Mouse (Mus musculus): Measurements from ENCODE around the gene Msmp. TPM values are rescaled to one million over a fixed set of nuclear protein-coding genes. Genes with fewer than 3 reads are reported as not detected.

The Msmp gene
- 0.97 and 1.4 TPM in 2 replicates for polyA plus RNA-seq (2015; fragmentation: Nextera tagmentation; extraction: Ambion mirVana)

DNA sequence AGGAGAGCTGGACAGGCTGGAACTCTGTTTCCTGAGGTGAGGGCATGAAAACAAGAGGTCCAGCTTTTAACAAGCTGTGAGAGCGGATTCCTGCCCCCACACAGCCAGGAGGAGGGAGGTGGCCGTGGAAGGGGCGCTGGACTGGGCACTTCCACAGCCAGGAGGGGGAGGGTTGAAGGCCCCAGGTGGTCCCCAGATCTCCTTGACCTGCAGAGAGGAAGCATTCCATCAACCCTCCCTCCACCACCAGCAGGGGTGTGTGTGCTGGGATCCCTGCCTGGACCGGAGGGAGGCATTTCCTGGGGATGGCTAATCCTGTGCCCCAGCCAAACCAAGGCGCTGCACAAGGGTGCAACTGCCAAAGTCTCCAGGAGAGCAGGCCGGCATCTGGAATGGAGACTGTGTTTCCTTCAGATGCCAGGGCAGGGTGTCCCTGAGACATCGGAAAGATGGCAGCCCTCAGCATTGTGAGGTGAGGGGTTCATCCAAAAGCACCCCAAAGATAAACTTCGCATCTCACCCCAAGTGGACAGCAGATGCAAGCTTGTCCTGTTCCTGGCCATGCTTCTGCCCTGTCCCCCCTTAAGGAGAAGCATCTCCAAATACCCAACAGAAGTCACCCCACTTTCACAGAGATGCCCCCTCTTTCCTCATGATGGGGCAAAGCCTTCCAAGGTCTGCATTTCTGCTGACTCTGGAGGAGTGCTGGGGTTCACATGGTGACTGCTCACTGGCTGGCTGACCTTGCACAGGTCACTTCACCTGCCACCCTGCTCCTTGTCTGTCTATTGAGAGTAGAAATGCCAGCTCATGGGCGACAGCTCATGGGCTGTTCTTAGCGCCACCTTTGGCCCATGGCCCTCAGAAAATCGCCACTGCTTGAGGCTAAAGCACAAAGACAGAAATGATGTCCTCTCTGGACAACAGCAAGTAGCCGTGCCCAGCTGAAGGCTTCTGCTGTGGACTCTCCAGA lies at the start of gene Msmp:
Gene Msmp (minus strand): TSS at position 51 of the 973 bp plus-strand sequence.
- H3K4me3 ChIP-seq = no peak within 1 kb of the TSS
- ATAC-seq (ENCODE audit: insufficient number of reproducible peaks, insufficient read depth, low FRiP score, low TSS enrichment, low read depth) = no peak
- WGBS = 66% methylated on average over 12 of the region's 12 CpGs
- H3K4me2 ChIP-seq = no peak within 1 kb of the TSS
- peaks cover 12% of the 10 kb centered on the region for H3K4me1 ChIP-seq
- no peak within 1 kb of the TSS for H3K27ac ChIP-seq
- no peak within 1 kb of the TSS for H3K9ac ChIP-seq
- no peaks in the 10 kb centered on the region for H3K27me3 ChIP-seq
- H3K36me3 ChIP-seq = peaks cover 42% of the 10 kb centered on the region
- no peaks in the 10 kb centered on the region for H3K9me3 ChIP-seq

DNA sequence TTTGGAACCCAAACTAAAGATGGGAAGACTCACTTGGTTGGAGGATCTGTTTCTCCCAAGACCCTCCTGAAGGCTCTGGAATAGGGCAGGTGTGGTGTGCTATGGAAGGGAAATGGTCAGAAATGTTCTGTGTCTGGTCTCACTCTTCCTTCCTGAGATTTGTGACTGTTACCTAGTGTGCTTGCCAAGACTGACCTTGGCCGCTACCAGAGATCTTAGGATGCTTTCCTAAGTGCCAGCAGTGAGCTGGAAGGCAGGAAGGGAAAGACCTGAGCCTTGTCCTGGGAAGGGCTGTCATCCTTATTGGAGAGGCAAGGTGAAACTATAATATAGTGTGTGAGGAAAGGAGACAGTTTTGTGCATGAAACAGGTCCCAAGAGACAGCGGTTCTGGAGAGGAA lies 49.4 kb upstream of the Msmp start:
- H3K27ac ChIP-seq = no peak overlapping the region
- WGBS = 96% methylated on average over 2 of the region's 2 CpGs
- H3K27me3 ChIP-seq = peaks cover 7% of the 10 kb centered on the region; the same call in 1 of the 2 replicates
- H3K9ac ChIP-seq = 0 out of 2 replicates have a peak overlapping the region, but pooled peaks have one; percentile 96
- H3K9me3 ChIP-seq = no peaks in the 10 kb centered on the region
- ATAC-seq (ENCODE audit: insufficient number of reproducible peaks, insufficient read depth, low FRiP score, low TSS enrichment, low read depth) = no peak
- 0 out of 2 replicates have a peak overlapping the region, but pooled peaks have one; percentile 3 for H3K4me3 ChIP-seq
- H3K36me3 ChIP-seq = no peaks in the 10 kb centered on the region
- peak overlapping the region; percentile 83 for H3K4me2 ChIP-seq
- H3K4me1 ChIP-seq = peaks cover 49% of the 10 kb centered on the region

DNA sequence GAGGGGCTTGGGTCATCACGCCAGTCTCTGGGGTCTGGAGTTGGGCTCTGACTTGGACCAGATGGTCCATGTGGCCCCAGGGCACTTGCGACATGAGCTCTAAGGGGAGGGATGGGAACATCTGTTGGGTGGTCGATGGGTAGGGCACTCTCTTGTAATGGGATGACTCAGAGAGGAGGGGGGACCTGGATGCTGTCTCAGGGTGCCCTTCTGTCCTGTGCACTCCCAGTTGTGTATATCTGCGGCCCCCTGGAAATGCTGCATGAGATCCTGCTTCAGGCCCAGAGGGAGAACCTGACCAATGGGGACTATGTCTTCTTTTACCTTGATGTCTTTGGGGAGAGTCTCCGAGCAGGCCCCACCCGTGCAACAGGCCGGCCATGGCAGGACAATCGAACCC lies 49.0 kb upstream of the Msmp start:
- Histone ChIP-seq H3K4me2 (peak overlapping the region; percentile 83), H3K27ac (no peak overlapping the region), H3K9me3 (no peaks in the 10 kb centered on the region), H3K27me3 (peaks cover 7% of the 10 kb centered on the region; the same call in 1 of the 2 replicates), H3K4me3 (0 out of 2 replicates have a peak overlapping the region, but pooled peaks have one; percentile 73), H3K36me3 (no peaks in the 10 kb centered on the region), H3K9ac (0 out of 2 replicates have a peak overlapping the region, but pooled peaks have one; percentile 96), H3K4me1 (peaks cover 48% of the 10 kb centered on the region)
- 66% methylated on average over 8 of the region's 8 CpGs for WGBS
- ATAC-seq (ENCODE audit: insufficient number of reproducible peaks, insufficient read depth, low FRiP score, low TSS enrichment, low read depth) = 0 out of 2 replicates have a peak, but pooled peaks have one; percentile 17

DNA sequence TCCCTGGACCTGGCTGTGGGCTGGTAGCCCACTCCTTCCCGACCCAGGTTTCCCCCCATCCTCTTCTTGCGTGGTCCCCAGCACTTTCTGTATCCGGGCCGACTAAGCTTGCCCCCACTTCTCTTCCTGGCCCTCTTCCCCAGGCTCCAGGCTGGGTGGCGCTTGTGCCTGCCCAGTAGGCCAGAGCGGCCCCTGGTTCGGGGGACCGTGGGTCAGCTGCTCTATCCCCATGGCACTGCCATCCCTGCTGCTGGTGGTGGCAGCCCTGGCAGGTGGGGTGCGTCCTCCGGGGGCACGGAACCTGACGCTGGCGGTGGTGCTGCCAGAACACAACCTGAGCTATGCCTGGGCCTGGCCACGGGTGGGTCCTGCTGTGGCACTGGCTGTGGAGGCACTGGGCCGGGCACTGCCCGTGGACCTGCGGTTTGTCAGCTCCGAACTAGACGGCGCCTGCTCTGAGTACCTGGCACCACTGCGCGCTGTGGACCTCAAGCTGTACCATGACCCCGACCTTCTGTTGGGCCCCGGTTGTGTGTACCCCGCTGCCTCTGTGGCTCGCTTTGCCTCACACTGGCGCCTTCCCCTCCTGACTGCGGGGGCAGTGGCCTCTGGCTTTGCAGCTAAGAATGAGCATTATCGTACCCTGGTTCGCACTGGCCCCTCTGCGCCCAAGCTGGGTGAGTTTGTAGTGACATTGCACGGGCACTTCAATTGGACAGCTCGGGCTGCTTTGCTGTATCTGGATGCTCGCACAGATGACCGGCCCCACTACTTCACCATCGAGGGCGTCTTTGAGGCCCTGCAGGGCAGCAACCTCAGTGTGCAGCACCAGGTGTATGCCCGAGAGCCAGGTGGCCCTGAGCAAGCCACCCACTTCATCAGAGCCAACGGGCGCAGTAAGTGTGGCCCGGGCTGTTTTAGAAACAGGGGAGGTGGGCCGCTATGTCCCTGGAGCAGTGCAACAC lies 47.9 kb upstream of the Msmp start:
- Histone ChIP-seq H3K4me1 (peaks cover 48% of the 10 kb centered on the region), H3K4me2 (peak overlapping the region; percentile 83), H3K27me3 (peaks cover 7% of the 10 kb centered on the region; the same call in 1 of the 2 replicates), H3K27ac (peak overlapping the region; percentile 87), H3K4me3 (peak overlapping the region; percentile 73), H3K9me3 (no peaks in the 10 kb centered on the region), H3K36me3 (no peaks in the 10 kb centered on the region), H3K9ac (peak overlapping the region; percentile 96)
- ATAC-seq (ENCODE audit: insufficient number of reproducible peaks, insufficient read depth, low FRiP score, low TSS enrichment, low read depth) = no peak
- WGBS = 43% methylated on average over 42 of the region's 42 CpGs

DNA sequence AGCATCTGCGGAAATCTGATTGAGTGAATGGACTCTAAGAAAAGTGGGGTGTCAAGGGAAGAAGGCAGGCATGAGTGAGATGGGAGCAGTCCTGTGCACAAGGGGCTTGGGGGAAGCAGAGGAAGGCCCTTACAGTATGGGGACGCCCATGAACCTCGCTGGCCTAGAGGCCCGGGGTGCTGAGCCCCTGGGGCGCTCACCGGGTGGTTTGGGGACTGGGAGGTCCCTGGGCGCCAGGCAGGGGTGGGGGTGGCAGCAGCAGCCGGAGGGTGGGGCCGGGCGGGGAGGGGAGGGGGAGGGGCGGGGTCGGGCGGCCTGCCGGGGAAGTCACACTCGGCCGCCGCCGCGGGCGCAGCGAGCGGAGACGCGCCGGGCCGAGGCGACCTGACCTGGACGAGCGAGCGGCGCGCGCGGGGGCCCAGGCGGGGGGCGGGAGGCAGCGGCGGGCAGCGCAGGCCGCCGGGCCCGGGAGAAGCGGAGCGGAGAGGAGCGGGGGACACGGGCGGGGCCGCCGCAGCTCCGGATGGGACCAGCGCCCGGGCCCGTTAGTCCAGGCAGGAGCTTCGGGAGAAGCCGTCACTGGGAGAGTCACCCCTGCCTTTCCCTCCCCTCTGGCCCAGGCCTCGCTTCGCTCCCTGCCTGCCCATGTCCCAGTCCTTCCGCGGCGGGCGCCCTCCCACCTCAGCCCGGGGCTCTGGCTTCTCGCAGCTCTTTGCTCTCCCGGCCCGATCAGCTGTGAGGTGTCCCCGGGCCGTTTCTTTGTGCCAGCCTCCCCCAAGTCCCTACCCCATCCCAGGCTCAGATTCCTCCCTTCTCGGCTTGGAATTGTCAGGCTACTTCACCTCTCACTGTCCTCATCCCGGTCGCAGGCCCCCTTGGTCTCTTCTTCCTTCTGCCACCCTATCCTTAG lies 47.0 kb upstream of the Msmp start, which contains the start of gene Npr2:
Gene Npr2 (plus strand): TSS at position 890 of the 910 bp plus-strand sequence.
- Histone ChIP-seq H3K4me1 (peaks cover 48% of the 10 kb centered on the region), H3K9me3 (peaks cover 4% of the 10 kb centered on the region; the same call in 1 of the 2 replicates), H3K4me3 (peak within 1 kb of the TSS; percentile 73), H3K9ac (peak within 1 kb of the TSS; percentile 96), H3K36me3 (no peaks in the 10 kb centered on the region), H3K4me2 (peak within 1 kb of the TSS; percentile 83), H3K27me3 (peaks cover 7% of the 10 kb centered on the region; the same call in 1 of the 2 replicates), H3K27ac (peak within 1 kb of the TSS; percentile 87)
- ATAC-seq (ENCODE audit: insufficient number of reproducible peaks, insufficient read depth, low FRiP score, low TSS enrichment, low read depth) = peak; percentile 57; the same call in 1 of the 2 replicates
- under 1% methylated on average over 35 of the region's 70 CpGs for WGBS

DNA sequence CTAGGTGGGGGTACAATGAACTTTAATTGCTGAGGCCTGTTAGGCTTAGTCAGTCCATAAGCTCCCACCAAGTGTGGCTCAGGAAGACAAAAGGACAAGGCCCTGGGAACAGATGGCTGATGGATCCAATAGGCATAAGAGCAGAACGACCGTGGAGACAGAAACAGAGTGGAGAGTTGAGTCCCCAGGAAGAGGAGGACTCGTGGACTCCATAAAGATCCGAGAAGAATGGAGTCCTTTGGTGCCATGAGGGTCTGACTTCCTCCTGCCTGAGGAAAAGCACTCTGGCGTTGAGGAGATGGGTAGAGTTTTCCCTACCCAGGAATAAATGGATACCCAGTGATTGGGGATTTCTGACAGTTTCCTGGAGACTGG lies 46.4 kb upstream of the Msmp start:
- peak overlapping the region; percentile 96; the same call in 1 of the 2 replicates for H3K9ac ChIP-seq
- peaks cover 7% of the 10 kb centered on the region; the same call in 1 of the 2 replicates for H3K27me3 ChIP-seq
- WGBS = 22% methylated on average over 5 of the region's 5 CpGs
- H3K4me3 ChIP-seq = peak overlapping the region; percentile 73
- no peaks in the 10 kb centered on the region for H3K36me3 ChIP-seq
- peak overlapping the region; percentile 87 for H3K27ac ChIP-seq
- H3K4me2 ChIP-seq = peak overlapping the region; percentile 83
- peaks cover 41% of the 10 kb centered on the region for H3K4me1 ChIP-seq
- ATAC-seq (ENCODE audit: insufficient number of reproducible peaks, insufficient read depth, low FRiP score, low TSS enrichment, low read depth) = no peak
- peaks cover 8% of the 10 kb centered on the region; the same call in 1 of the 2 replicates for H3K9me3 ChIP-seq

DNA sequence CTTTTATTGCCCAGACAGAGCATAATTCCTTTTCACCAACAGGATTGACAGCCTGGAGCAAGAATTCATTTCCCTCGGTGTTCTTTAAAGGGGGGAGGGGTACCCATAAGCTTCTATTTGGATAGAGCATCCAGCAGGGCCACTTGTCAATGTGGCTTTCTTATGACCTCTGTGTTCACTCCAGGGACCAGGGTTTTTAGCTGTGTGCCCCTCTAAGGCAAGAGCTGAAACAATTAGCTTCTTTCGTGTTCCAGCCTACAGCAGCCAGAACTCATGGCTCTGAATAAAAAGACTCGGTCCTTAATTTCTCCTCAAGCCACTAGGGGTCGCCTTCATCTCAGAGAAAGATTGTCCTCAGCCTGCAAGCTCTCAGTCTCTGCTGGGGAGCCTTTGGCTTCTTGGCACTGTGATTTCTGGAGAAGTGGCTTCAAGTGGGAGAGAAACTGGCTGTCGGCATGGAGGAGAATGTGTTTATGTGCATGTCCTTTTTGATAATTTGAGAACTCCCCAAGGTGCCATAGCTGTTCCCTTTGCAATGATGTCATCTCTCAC lies 45.8 kb upstream of the Msmp start:
- peak overlapping the region; percentile 87; the same call in 1 of the 2 replicates for H3K27ac ChIP-seq
- no peak overlapping the region for H3K4me3 ChIP-seq
- H3K27me3 ChIP-seq = peaks cover 7% of the 10 kb centered on the region; the same call in 1 of the 2 replicates
- H3K9me3 ChIP-seq = peaks cover 14% of the 10 kb centered on the region
- 3% methylated on average over 5 of the region's 5 CpGs for WGBS
- no peaks in the 10 kb centered on the region; the same call in 1 of the 2 replicates for H3K36me3 ChIP-seq
- H3K4me2 ChIP-seq = peak overlapping the region; percentile 33
- H3K4me1 ChIP-seq = peaks cover 40% of the 10 kb centered on the region
- peak; percentile 41; the same call in 1 of the 2 replicates for ATAC-seq (ENCODE audit: insufficient number of reproducible peaks, insufficient read depth, low FRiP score, low TSS enrichment, low read depth)
- H3K9ac ChIP-seq = peak overlapping the region; percentile 28; the same call in 1 of the 2 replicates

DNA sequence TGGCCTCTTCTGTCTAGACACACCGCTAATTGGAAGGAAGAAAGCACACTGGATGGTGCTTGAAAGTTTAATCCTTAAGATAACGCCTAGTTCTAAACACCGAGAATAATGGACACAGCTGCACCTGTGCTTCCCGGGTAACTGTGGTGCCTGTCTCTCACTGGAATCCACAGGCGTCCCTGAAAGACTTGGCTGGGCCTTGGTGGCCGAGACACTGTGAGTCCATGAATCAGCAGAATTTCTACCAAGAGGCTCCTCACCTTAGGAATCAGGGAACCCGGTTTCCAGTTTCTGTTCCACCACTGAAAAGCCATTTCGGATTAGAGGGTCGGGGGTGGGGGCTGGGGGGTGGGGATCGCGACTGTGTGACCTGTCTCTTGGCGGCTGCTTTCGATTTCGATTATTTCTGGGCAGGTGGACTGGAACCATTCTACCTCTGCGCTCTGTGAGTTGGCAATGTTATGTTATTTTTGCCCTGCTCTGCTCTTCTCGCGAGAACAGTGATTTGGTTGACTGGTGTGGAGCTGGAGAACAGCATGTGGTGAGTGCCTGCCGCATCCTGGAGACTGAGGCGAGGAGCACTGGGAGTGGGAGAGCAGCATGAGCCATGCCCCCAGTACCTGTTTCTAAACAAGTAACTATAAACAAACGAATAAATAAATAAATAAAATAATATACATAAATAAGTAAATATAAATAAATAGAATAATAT lies 45.0 kb upstream of the Msmp start:
- no peak overlapping the region for H3K4me2 ChIP-seq
- peaks cover 38% of the 10 kb centered on the region for H3K4me1 ChIP-seq
- H3K27me3 ChIP-seq = peaks cover 7% of the 10 kb centered on the region; the same call in 1 of the 2 replicates
- H3K9me3 ChIP-seq = peaks cover 18% of the 10 kb centered on the region
- no peak overlapping the region for H3K4me3 ChIP-seq
- no peak overlapping the region for H3K27ac ChIP-seq
- 33% methylated on average over 20 of the region's 20 CpGs for WGBS
- H3K9ac ChIP-seq = no peak overlapping the region
- no peak for ATAC-seq (ENCODE audit: insufficient number of reproducible peaks, insufficient read depth, low FRiP score, low TSS enrichment, low read depth)
- H3K36me3 ChIP-seq = no peaks in the 10 kb centered on the region; the same call in 1 of the 2 replicates

DNA sequence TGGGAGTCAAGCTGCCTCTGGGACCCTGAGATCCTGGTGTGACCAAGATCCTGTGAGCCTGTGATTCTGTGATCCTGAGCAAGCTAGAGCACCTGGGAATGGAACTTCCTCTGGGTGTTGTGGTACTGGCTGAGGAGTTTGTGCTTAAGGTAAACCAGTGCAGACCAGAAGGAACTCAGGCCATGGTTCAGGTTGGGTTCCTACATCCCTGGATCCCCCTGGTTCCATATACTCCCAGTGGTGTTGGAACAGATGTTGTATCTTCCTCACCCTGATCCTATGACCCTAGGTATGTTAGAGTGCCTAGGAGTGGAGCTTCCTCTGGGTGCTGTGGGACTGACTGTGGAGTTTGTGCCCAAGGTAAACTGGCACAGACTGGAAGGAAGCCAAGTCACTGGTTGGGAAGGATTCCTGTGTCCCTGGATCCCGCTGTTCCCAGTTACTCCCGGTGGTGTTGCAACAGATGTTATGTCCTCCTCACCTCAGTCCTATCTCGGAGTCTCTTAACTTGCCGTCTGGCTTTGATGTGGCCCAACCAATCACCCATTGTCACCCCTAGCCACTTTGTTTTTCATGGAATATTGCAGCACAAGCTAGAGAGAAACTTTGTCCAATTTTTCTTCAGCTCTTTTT lies 36.0 kb upstream of the Msmp start:
- WGBS = 88% methylated on average over 4 of the region's 4 CpGs
- H3K27ac ChIP-seq = no peak overlapping the region
- H3K9ac ChIP-seq = no peak overlapping the region
- no peaks in the 10 kb centered on the region for H3K36me3 ChIP-seq
- no peaks in the 10 kb centered on the region for H3K4me1 ChIP-seq
- no peak for ATAC-seq (ENCODE audit: insufficient number of reproducible peaks, insufficient read depth, low FRiP score, low TSS enrichment, low read depth)
- peaks cover 6% of the 10 kb centered on the region for H3K9me3 ChIP-seq
- H3K27me3 ChIP-seq = no peaks in the 10 kb centered on the region
- H3K4me2 ChIP-seq = no peak overlapping the region
- no peak overlapping the region for H3K4me3 ChIP-seq
